Mouse (Mus musculus) brain, embryonic 14.5 days (tissue): ENCODE results near the gene Smim1.

Source experiments
- CTCF ChIP-seq: fragments of 200-500 bp; IDR thresholded peaks from 2 replicates; pipeline ENCODE4 v1.5.1; 2012; ENCODE audit warnings: inconsistent platforms, mild to moderate bottlenecking, moderate library complexity, borderline replicate concordance; ENCODE audit not compliant: insufficient read depth, insufficient read length; ENCODE audit errors: extremely low read depth
- POLR2A ChIP-seq: fragments of 200-500 bp; IDR thresholded peaks from 2 replicates; pipeline ENCODE4 v1.6.1; 2012; ENCODE audit warnings: mild to moderate bottlenecking, inconsistent platforms, borderline replicate concordance; ENCODE audit not compliant: poor library complexity, insufficient read depth, insufficient read length, severe bottlenecking; ENCODE audit errors: extremely low read depth

GRCm38 (mm10) chr4:154022407-154022806 lies 3.6 kb downstream of the Smim1 start:
- TF ChIP-seq POLR2A (no peak), CTCF (no peak)
